Mouse (Mus musculus) lung, postnatal 0 days (tissue): Measurements from ENCODE around the gene Alpk3. TPM values are rescaled to one million over a fixed set of nuclear protein-coding genes. Genes with fewer than 3 reads are reported as not detected.

Experiments used
- ATAC-seq: fragments of 200-750 bp; cut with Nextera tagmentation; 2 replicates; pipeline ENCODE4 v1.8.0; 2017; ENCODE audit warnings: moderate library complexity
- DNase-seq: peaks from one replicate; pipeline ENCODE4 v3.0.0-alpha.2; 2016; ENCODE audit warnings: low spot score
- H3K27ac ChIP-seq: fragments of 300-500 bp; sonication (generic); 2 replicates; pipeline ENCODE4 v1.5.1; 2014; ENCODE audit warnings: antibody characterized with exemption, mild to moderate bottlenecking, low read length, mixed read lengths
- H3K27me3 ChIP-seq: fragments of 300-500 bp; sonication (generic); replicated peaks from 2 replicates; pipeline ENCODE4 v1.6.1; 2014; ENCODE audit warnings: low read length, mixed read lengths; ENCODE audit not compliant: insufficient read depth
- H3K36me3 ChIP-seq: fragments of 300-500 bp; sonication (generic); 2 replicates; pipeline ENCODE4 v1.6.1; 2014; ENCODE audit warnings: low read length, mixed read lengths; ENCODE audit not compliant: insufficient read depth
- H3K4me1 ChIP-seq: fragments of 300-500 bp; sonication (generic); 2 replicates; pipeline ENCODE4 v1.6.1; 2014; ENCODE audit warnings: antibody characterized with exemption, low read depth, low read length, mixed read lengths; ENCODE audit not compliant: insufficient read depth
- H3K4me2 ChIP-seq: fragments of 300-500 bp; sonication (generic); replicated peaks from 2 replicates; pipeline ENCODE4 v1.6.1; 2014; ENCODE audit warnings: low read depth, mild to moderate bottlenecking, low read length, moderate library complexity, mixed read lengths
- H3K4me3 ChIP-seq: fragments of 300-500 bp; sonication (generic); 2 replicates; pipeline ENCODE4 v1.5.1; 2014; ENCODE audit warnings: low read depth, low read length
- H3K9ac ChIP-seq: fragments of 300-500 bp; sonication (generic); replicated peaks from 2 replicates; pipeline ENCODE4 v1.6.1; 2014; ENCODE audit warnings: low read depth, mild to moderate bottlenecking
- H3K9me3 ChIP-seq: fragments of 300-500 bp; sonication (generic); 2 replicates; pipeline ENCODE4 v1.6.1; 2016; ENCODE audit warnings: low read length, mixed read lengths
- CTCF ChIP-seq: IDR thresholded peaks from 2 replicates; pipeline ENCODE4 v1.5.1; 2016; ENCODE audit warnings: antibody characterized with exemption, mild to moderate bottlenecking
- EP300 ChIP-seq: IDR thresholded peaks from 2 replicates; pipeline ENCODE4 v1.6.1; 2016; ENCODE audit warnings: antibody characterized with exemption, mild to moderate bottlenecking, control low read depth
- WGBS: fragments of 180-500 bp; shearing (Covaris S2); extraction: QIAGEN DNeasy Blood & Tissue Kit; methylation state at CpG from one replicate; pipeline ENCODE4 v1.1.7; 2014; 5-methylcytosine and 5-hydroxymethylcytosine counted together
- polyA plus RNA-seq: library from polyadenylated mRNA; unstranded; fragments of >200 nt; fragmentation: Nextera tagmentation; extraction: Ambion mirVana; gene quantifications from 2 replicates; pipeline ENCODE4 v1.2.1, GENCODE M21; 2015

Gene Alpk3
- polyA plus RNA-seq, 1 experiment from 2014 or later: 0.70 TPM

DNA sequence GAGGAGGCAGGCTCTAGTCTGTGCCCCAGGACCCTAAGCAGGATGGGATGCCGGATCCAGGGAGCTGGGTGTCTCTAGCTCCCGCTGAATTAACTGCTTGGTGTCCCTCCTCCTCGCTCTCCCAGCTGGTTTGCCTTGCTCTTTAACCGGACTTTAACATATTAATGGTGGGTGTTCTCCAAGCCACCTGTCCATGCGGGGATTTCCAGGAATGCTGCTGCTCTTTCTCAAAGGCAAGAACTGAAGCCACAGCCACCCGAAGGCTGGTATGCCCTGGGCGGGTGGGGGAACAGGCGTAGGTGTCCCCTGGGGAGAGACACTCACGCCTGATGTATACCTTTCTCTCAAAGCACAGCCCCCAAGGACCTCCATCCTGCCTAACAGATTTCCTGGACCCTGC lies 5.9 kb downstream of the Alpk3 start:
- Histone ChIP-seq H3K27ac (no peak overlapping the region), H3K9me3 (no peaks in the 10 kb centered on the region), H3K27me3 (no peaks in the 10 kb centered on the region), H3K4me3 (no peak overlapping the region), H3K4me2 (no peak overlapping the region), H3K36me3 (no peaks in the 10 kb centered on the region), H3K9ac (no peak overlapping the region), H3K4me1 (peaks cover 9% of the 10 kb centered on the region; the same call in 1 of the 2 replicates)
- no peak for ATAC-seq
- DNase-seq: no peak
- TF ChIP-seq CTCF: no peak
- TF ChIP-seq EP300: no peak
- WGBS: 71% methylated on average over 9 of the region's 9 CpGs

DNA sequence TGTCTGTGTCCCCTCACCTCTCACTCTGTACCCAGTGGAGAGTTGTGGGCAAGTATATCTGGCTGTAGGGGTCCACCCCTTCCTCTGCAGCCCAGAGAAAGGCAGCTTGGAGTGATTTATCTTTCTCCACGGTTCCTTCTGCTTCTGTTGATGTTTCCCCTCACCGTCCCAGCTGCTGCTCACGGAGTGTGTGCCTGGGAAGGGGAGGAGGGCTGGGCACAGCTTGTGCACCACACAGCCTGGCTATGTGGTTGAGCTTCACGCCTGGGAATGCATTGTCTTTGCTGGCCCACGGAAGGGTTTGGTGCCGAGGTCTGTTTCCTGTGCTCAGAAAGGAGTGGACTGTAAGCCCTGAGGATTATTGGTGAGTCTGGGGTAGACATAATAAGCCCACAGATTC lies 9.3 kb downstream of the Alpk3 start:
- H3K27me3 ChIP-seq: no peaks in the 10 kb centered on the region
- no peaks in the 10 kb centered on the region for H3K36me3 ChIP-seq
- H3K4me2 ChIP-seq: no peak overlapping the region
- H3K9ac ChIP-seq: no peak overlapping the region
- no peak overlapping the region for H3K27ac ChIP-seq
- DNase-seq (no peak), ATAC-seq (peak; percentile 47)
- no peaks in the 10 kb centered on the region for H3K9me3 ChIP-seq
- TF ChIP-seq EP300: no peak
- TF ChIP-seq CTCF: no peak
- 18% methylated on average over 6 of the region's 6 CpGs for WGBS
- no peak overlapping the region for H3K4me3 ChIP-seq
- no peaks in the 10 kb centered on the region for H3K4me1 ChIP-seq

DNA sequence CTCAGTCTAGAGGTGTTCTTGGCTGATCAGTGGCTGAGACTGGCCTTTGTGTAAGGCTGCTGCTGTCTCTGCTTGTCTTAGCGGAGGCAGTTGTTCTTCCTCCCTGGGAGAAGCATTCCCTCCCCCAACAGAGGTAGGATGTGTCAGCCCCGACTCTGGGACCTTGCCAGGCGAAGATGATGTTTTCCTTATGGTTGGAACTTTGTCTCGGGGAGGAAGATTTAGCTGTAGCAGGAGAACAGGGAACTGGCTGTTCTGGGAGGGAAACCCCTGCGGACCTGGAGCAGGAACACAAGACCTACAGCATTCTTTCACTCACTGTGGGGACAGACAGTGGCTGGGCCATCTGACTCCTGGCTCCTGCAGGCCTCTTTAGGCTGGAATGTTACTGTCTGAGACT lies 15.1 kb downstream of the Alpk3 start:
- Histone ChIP-seq H3K36me3 (no peaks in the 10 kb centered on the region), H3K4me2 (no peak overlapping the region), H3K27ac (no peak overlapping the region), H3K4me1 (peaks cover 9% of the 10 kb centered on the region; the same call in 1 of the 2 replicates), H3K9ac (no peak overlapping the region), H3K4me3 (no peak overlapping the region), H3K9me3 (no peaks in the 10 kb centered on the region), H3K27me3 (no peaks in the 10 kb centered on the region)
- ATAC-seq (peak; percentile 54), DNase-seq (peak; percentile 66)
- TF ChIP-seq EP300 (peak; percentile 50; the same call in 1 of the 2 replicates), CTCF (no peak)
- WGBS: 37% methylated on average over 5 of the region's 5 CpGs

DNA sequence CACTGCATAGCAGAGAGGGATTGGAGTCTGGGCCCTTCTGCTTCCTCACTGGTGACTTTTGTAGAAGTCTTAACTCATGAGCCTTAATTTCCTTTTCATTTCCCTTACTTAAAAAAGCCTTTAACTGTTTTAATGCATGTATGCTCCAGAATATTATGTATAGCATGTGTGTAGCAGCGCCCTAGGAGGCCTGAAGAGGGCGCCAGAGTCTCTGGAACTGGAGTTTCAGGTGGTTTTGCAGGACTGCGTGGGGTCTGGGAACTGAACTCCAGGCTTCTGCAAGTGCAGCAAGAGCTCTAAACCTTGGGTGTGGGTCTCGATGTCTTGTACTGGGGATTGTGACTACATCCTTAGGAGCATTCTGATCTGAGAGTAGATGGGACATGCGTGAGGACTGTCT lies 15.9 kb downstream of the Alpk3 start:
- WGBS: 88% methylated on average over 5 of the region's 5 CpGs
- H3K4me2 ChIP-seq: no peak overlapping the region
- no peak overlapping the region for H3K9ac ChIP-seq
- no peaks in the 10 kb centered on the region for H3K36me3 ChIP-seq
- no peaks in the 10 kb centered on the region for H3K27me3 ChIP-seq
- H3K4me3 ChIP-seq: no peak overlapping the region
- peaks cover 9% of the 10 kb centered on the region; the same call in 1 of the 2 replicates for H3K4me1 ChIP-seq
- H3K9me3 ChIP-seq: no peaks in the 10 kb centered on the region
- TF ChIP-seq CTCF (peak; percentile 41), EP300 (no peak)
- ATAC-seq: no peak
- DNase-seq: no peak
- no peak overlapping the region for H3K27ac ChIP-seq

DNA sequence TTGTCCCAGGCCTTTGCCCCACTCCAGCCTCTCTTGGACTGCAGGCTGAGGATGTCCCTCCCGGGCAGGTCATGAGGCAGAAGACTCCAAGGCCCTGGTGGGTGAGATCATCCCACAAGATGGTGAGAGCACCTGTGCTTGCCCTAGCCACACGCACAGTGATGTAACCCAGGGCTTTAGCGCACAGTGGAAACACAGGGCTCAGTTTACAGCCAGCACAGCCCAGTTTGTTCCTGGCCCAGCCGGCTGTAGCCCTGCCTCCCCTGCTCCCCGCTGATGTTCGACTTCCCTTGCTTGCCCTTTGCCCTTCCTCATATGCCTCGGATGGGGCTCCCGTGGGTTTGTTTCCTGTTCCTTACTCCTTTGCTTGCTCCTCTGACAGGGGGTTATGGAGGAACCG lies 17.1 kb downstream of the Alpk3 start:
- no peaks in the 10 kb centered on the region for H3K36me3 ChIP-seq
- WGBS: 32% methylated on average over 9 of the region's 9 CpGs
- peaks cover 9% of the 10 kb centered on the region; the same call in 1 of the 2 replicates for H3K4me1 ChIP-seq

DNA sequence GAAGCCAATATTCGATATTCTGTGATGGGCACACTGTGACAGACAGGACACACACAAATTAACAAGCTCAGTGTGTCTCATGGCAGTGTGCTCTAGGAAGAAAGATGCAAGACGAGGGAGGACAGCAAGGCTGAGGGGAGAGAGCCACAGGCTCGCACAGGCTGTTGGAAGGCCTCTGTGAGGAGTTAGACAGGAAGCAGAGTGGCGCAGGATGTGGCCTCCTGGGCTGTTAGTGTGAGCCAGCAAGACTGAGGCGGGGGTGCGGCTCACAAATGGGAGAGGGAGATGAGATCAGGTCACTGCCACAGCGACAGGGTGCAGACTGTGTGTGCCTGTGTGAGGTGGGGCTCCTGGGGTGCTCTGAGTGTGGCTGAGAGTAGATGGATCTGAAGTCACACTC lies 17.9 kb downstream of the Alpk3 start:
- Histone ChIP-seq H3K4me2 (no peak overlapping the region), H3K36me3 (no peaks in the 10 kb centered on the region), H3K9ac (no peak overlapping the region), H3K27me3 (no peaks in the 10 kb centered on the region), H3K27ac (peak overlapping the region; percentile 57), H3K9me3 (no peaks in the 10 kb centered on the region), H3K4me1 (peaks cover 9% of the 10 kb centered on the region; the same call in 1 of the 2 replicates), H3K4me3 (no peak overlapping the region)
- peak; percentile 53 for DNase-seq
- no peak for TF ChIP-seq CTCF
- TF ChIP-seq EP300: no peak
- peak; percentile 60 for ATAC-seq
- WGBS: 40% methylated on average over 7 of the region's 7 CpGs

More for the DNA sequence above, 17.1 kb downstream of the Alpk3 start:
- Histone ChIP-seq H3K9ac (no peak overlapping the region), H3K4me2 (no peak overlapping the region), H3K4me3 (no peak overlapping the region), H3K9me3 (no peaks in the 10 kb centered on the region), H3K27me3 (no peaks in the 10 kb centered on the region), H3K27ac (peak overlapping the region; percentile 57)
- peak; percentile 29 for ATAC-seq
- DNase-seq: peak; percentile 41
- no peak for TF ChIP-seq CTCF
- no peak for TF ChIP-seq EP300

DNA sequence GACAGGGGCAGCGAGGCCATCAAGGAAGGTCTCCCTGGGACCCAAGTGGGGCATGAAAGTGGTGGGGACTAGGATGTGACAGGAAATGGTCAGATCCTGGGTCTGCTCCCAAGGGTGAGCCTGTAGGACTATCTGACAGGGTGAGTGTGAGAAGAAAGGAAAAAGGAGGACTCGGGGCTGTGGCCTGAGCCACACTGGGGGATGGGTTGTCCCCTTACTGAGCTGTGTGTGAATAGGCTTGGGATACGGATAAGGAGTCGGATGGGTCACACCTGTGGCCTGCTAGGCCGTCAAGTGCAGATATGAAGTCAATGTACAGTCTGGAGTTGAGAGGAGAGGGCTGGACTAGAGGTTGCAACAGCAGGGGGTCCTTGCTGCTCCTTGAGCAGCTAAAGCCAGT lies 18.3 kb downstream of the Alpk3 start:
- Histone ChIP-seq H3K27me3 (no peaks in the 10 kb centered on the region), H3K27ac (peak overlapping the region; percentile 57; the same call in 1 of the 2 replicates), H3K4me1 (peaks cover 9% of the 10 kb centered on the region; the same call in 1 of the 2 replicates), H3K36me3 (no peaks in the 10 kb centered on the region), H3K9ac (no peak overlapping the region), H3K4me2 (no peak overlapping the region), H3K9me3 (no peaks in the 10 kb centered on the region), H3K4me3 (no peak overlapping the region)
- 66% methylated on average over 5 of the region's 5 CpGs for WGBS
- no peak for DNase-seq
- TF ChIP-seq CTCF (no peak), EP300 (no peak)
- 0 out of 2 replicates have a peak, but pooled peaks have one; percentile 21 for ATAC-seq
